Mouse (Mus musculus): ENCODE results near the gene Ttyh3. TPM values are rescaled to one million over a fixed set of nuclear protein-coding genes. Genes with fewer than 3 reads are reported as not detected.
A peak's percentile ranks its signal among the peaks of the same experiment; 100 is the strongest.

Ttyh3 gene
- total and polyA plus RNA-seq, 2 experiments from 2014 or later: 8.9 to 53.2 TPM

DNA sequence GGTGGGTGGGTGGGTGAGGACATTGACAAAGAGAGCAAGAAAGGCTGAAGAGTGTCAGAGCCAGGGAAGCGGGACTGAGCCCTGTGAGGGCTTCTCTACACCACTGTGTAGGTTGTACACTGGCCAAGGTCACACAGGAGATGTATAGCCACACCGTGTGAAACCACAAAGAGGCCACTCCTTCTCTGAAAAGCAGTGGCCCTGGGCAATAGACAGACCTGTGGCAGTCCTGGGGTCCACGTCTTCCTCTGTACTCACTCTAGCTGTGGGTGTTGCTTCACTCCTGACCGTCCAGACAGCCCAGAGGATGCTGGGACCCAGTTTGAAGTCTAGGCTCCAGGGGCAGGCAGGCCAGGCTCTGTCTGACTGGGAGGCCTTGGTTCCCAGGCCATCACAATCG lies 54.0 kb downstream of the Ttyh3 start:
- WGBS: 78% methylated on average over 5 of the region's 5 CpGs
- no peak overlapping the region for H3K4me3 ChIP-seq (ENCODE audit: low read depth, low read length)
- peaks cover 19% of the 10 kb centered on the region; the same call in 1 of the 2 replicates for H3K27me3 ChIP-seq (ENCODE audit: control insufficient read depth, insufficient read depth, low read length)
- no peak overlapping the region for H3K9ac ChIP-seq (replicated peaks; ENCODE audit: low read depth, low read length)
- DNase-seq (ENCODE audit: low spot score) (no peak), ATAC-seq (ENCODE audit: insufficient read depth, low read depth) (no peak)
- TF ChIP-seq EP300 (IDR thresholded peaks at IDR 0.05; ENCODE audit: low read depth) (no peak), CTCF (IDR thresholded peaks at IDR 0.05; ENCODE audit: low read depth) (no peak)
- H3K27ac ChIP-seq (ENCODE audit: low read depth): no peak overlapping the region
- no peaks in the 10 kb centered on the region for H3K36me3 ChIP-seq (replicated peaks; ENCODE audit: control insufficient read depth, insufficient read depth, low read length)
- no peaks in the 10 kb centered on the region; the same call in 1 of the 2 replicates for H3K4me1 ChIP-seq (ENCODE audit: control insufficient read depth, insufficient read depth)
- H3K4me2 ChIP-seq (ENCODE audit: low read depth, low read length): no peak overlapping the region
- H3K9me3 ChIP-seq (replicated peaks; ENCODE audit: control insufficient read depth, low read length): no peaks in the 10 kb centered on the region

DNA sequence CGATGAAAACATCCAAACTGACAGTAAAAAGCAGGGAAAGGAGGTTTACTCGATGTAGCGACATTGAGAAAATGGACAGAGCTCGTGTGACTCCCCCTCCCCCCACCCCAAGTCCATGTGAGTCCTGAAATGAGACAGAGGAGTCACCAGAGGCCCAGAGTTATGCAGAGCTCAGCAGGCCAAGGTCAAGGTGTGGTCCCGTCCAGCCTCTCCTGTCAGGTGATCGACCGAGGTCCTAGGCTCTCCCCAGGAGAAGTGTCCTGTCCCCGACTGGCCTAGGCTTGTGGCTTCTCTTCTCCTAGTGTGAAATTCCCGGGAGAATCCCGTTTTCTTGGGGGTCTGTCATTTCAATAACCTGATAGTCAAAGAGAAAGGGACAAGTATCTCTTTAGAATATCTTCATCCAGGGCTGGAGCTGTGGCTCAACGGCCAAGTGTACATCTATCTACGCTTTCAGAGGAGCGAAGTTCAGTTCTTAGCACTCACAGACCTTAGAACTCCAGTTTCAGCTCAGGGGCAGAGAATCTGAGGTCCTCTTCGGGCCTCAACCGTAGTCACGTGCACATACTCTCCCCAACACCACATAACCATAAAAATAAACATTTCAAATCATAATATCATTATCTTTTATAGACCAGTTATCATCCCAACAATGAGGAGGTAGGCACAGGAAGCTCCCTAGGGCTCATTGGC lies 59.6 kb downstream of the Ttyh3 start:
- Histone ChIP-seq H3K4me2 (ENCODE audit: low read depth, low read length) (no peak overlapping the region), H3K36me3 (replicated peaks; ENCODE audit: control insufficient read depth, insufficient read depth, low read length) (no peaks in the 10 kb centered on the region), H3K27ac (ENCODE audit: low read depth) (no peak overlapping the region), H3K4me1 (ENCODE audit: control insufficient read depth, insufficient read depth) (no peaks in the 10 kb centered on the region), H3K9me3 (replicated peaks; ENCODE audit: control insufficient read depth, low read length) (no peaks in the 10 kb centered on the region), H3K9ac (replicated peaks; ENCODE audit: low read depth, low read length) (no peak overlapping the region), H3K4me3 (ENCODE audit: low read depth, low read length) (no peak overlapping the region), H3K27me3 (ENCODE audit: control insufficient read depth, insufficient read depth, low read length) (0 out of 2 replicates have a peak, but pooled peaks cover 10% of the 10 kb centered on the region)
- TF ChIP-seq CTCF (IDR thresholded peaks at IDR 0.05; ENCODE audit: low read depth): no peak
- no peak for TF ChIP-seq EP300 (IDR thresholded peaks at IDR 0.05; ENCODE audit: low read depth)
- DNase-seq (ENCODE audit: low spot score) (no peak), ATAC-seq (ENCODE audit: insufficient read depth, low read depth) (no peak)
- WGBS: 81% methylated on average over 16 of the region's 16 CpGs

DNA sequence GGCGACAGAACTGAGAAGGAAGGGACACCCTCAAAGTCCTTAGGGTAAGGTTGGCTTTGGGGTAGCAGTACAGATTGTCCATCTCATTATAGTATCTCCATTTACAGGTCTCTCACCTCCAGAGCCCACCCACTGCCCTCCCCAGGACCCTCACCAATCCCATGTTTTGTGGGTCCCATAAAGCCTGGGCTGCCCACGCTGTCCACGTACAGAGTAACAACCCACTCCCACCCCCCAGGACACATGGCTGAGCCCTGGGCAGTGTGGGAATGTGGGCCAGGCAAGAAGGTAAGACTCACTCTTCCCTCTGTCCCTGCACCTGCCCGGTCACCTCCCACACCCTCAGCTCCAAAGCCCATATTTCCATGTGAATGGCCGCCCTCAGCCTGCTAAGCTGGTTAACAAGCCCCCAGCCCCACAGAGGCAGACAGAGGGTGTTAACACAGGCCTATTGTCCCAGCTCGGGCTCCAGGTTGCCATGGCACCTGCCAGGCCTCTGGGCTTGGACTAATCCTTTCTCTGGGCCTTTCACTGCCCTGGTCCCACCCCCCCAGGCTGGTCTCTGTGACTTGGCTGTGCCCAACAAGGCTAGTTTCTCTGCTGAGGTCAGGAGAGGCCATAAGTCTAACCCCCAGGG lies 65.0 kb downstream of the Ttyh3 start:
- Histone ChIP-seq H3K27me3 (ENCODE audit: control insufficient read depth, insufficient read depth, low read length) (0 out of 2 replicates have a peak, but pooled peaks cover 5% of the 10 kb centered on the region), H3K4me2 (ENCODE audit: low read depth, low read length) (no peak overlapping the region), H3K4me3 (ENCODE audit: low read depth, low read length) (no peak overlapping the region), H3K36me3 (replicated peaks; ENCODE audit: control insufficient read depth, insufficient read depth, low read length) (no peaks in the 10 kb centered on the region), H3K9me3 (replicated peaks; ENCODE audit: control insufficient read depth, low read length) (no peaks in the 10 kb centered on the region), H3K4me1 (ENCODE audit: control insufficient read depth, insufficient read depth) (peaks cover 5% of the 10 kb centered on the region; the same call in 1 of the 2 replicates), H3K27ac (ENCODE audit: low read depth) (no peak overlapping the region), H3K9ac (replicated peaks; ENCODE audit: low read depth, low read length) (no peak overlapping the region)
- WGBS: 76% methylated on average over 6 of the region's 6 CpGs
- TF ChIP-seq CTCF (IDR thresholded peaks at IDR 0.05; ENCODE audit: low read depth) (no peak), EP300 (IDR thresholded peaks at IDR 0.05; ENCODE audit: low read depth) (no peak)
- DNase-seq (ENCODE audit: low spot score) (no peak), ATAC-seq (ENCODE audit: insufficient read depth, low read depth) (no peak)

DNA sequence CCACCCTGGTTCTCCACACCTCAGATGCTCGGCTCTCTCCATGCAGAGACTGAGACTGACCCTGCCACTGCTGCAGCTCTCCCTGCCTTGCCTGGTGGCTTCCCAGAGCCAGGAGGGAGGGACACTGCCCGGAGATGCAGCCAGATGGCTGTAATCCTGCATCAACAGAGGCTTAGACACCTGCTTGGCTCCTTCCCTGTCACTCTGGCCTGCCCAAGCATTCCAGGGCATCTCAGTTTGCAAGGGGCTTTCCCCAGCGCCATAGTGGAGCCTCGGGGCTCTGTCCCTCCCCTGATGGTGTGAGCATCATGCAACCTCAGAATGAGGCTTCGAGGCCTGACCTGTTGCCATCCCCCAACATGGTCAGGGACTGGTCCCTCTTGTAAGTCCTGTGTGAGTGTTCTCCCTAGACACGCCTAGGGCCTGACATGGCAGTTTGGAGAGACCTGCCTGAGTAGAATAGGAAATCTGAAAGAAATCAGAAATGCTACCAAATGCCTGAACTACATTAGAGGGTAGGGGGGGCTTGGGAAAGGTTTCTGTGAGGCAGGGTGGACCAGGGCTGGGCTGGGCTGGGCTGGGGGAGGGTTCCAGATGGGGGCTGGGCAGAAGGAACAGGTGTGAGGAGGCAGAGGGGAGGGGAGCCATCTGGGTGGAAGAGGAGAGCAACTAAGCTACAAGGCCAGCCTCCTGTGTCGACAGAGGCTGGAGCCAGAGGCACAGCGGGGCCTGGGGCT lies 65.7 kb downstream of the Ttyh3 start:
- 35% methylated on average over 8 of the region's 8 CpGs for WGBS
- H3K27ac ChIP-seq (ENCODE audit: low read depth): no peak overlapping the region
- no peaks in the 10 kb centered on the region for H3K36me3 ChIP-seq (replicated peaks; ENCODE audit: control insufficient read depth, insufficient read depth, low read length)
- no peak overlapping the region for H3K4me3 ChIP-seq (ENCODE audit: low read depth, low read length)
- DNase-seq (ENCODE audit: low spot score) (no peak), ATAC-seq (ENCODE audit: insufficient read depth, low read depth) (no peak)
- H3K9ac ChIP-seq (replicated peaks; ENCODE audit: low read depth, low read length): no peak overlapping the region
- H3K9me3 ChIP-seq (replicated peaks; ENCODE audit: control insufficient read depth, low read length): no peaks in the 10 kb centered on the region
- no peak overlapping the region for H3K4me2 ChIP-seq (ENCODE audit: low read depth, low read length)
- TF ChIP-seq EP300 (IDR thresholded peaks at IDR 0.05; ENCODE audit: low read depth): no peak
- TF ChIP-seq CTCF (IDR thresholded peaks at IDR 0.05; ENCODE audit: low read depth): no peak
- H3K4me1 ChIP-seq (ENCODE audit: control insufficient read depth, insufficient read depth): peaks cover 5% of the 10 kb centered on the region; the same call in 1 of the 2 replicates
- 0 out of 2 replicates have a peak, but pooled peaks cover 5% of the 10 kb centered on the region for H3K27me3 ChIP-seq (ENCODE audit: control insufficient read depth, insufficient read depth, low read length)

DNA sequence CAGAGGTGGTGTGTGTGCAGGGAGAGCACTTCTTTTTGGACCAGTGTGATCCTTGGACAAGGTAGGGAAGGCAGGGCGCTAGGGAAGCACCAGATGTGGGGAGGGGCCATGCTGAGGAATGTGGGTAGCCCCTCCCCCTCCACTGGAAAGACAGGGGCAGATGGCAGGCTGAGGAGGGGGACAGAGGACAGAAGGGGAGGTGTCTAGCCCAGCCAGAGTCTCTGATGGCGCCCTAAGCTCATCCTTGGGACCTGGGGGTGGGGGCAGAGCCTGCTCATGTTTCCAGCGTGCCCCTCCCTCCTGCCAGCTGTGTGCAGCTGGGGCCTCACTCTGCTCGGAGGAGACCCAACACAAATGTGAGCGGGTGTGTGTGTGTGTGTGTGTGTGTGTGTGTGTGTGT lies 67.3 kb downstream of the Ttyh3 start:
- no peak for TF ChIP-seq EP300 (IDR thresholded peaks at IDR 0.05; ENCODE audit: low read depth)
- TF ChIP-seq CTCF (IDR thresholded peaks at IDR 0.05; ENCODE audit: low read depth): no peak
- peak; percentile 31 for ATAC-seq (ENCODE audit: insufficient read depth, low read depth)
- no peak overlapping the region for H3K9ac ChIP-seq (replicated peaks; ENCODE audit: low read depth, low read length)

More for the DNA sequence above, 67.3 kb downstream of the Ttyh3 start:
- Histone ChIP-seq H3K27me3 (ENCODE audit: control insufficient read depth, insufficient read depth, low read length) (0 out of 2 replicates have a peak, but pooled peaks cover 5% of the 10 kb centered on the region), H3K27ac (ENCODE audit: low read depth) (no peak overlapping the region), H3K36me3 (replicated peaks; ENCODE audit: control insufficient read depth, insufficient read depth, low read length) (no peaks in the 10 kb centered on the region), H3K4me1 (ENCODE audit: control insufficient read depth, insufficient read depth) (peaks cover 5% of the 10 kb centered on the region; the same call in 1 of the 2 replicates), H3K4me3 (ENCODE audit: low read depth, low read length) (no peak overlapping the region), H3K9me3 (replicated peaks; ENCODE audit: control insufficient read depth, low read length) (no peaks in the 10 kb centered on the region), H3K4me2 (ENCODE audit: low read depth, low read length) (no peak overlapping the region)
- no peak for DNase-seq (ENCODE audit: low spot score)
- WGBS: 9% methylated on average over 5 of the region's 5 CpGs
